Mouse (Mus musculus) kidney, postnatal 36 days (tissue): Measurements from ENCODE around the gene 4933430I17Rik.
A peak's percentile ranks its signal among the peaks of the same experiment; 100 is the strongest.
"Not testable (repeated sequence)": the region's sequence is repeated elsewhere in the genome, so short reads cannot be mapped to it uniquely, and the experiment has no call there.

Experiments used
- DNase-seq, 2 experiments: peaks; one replicate each; pipeline ENCODE4 v3.0.0; 2021 to 2022; ENCODE audit warnings: mixed read lengths in 2 of 2

Gene 4933430I17Rik

DNA sequence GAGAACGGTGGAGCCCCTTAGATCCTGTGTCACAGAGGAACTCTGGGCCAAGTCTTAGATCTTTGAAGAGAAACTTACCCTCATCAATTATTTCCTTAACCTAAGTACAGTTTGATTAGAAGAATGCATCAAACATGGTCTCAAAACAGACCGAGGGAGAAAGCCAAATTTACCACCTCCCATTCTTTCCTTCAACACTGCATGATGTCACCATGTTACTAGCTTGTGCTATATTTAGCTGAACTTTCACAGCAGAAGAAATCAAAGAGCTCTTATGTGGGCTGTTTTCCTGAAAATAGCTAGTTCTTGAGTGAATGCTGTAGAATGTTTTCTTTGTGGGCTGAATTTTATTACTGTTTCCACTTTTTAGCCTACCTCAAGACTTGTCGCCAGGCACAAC lies 32.3 kb downstream of the 4933430I17Rik start:
- DNase-seq = no peak

DNA sequence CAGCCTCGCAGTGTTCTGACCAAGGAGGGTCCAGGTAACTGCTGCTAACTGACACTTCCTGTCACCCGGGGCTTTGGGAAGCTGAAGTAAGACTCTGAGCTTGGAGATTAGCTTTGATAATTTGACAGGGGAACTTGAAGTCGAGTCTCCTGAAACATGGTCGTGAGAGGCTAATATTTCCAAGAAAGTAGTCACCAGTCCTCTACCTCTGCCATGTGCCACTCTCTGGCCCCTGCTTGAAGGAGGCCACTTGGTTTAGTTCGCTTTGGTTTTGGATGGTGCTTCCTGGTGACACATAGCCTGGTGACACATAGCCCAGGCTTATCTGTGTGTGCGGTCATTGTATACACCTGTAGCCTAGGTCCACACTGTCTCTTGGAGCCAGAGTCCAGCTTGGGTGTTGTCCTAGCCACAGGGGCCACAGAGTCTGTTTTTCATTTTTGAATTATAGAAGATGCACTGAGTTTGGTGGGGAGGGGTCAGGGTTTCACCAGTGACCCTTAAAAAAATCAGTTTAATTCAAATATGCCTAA lies 34.7 kb downstream of the 4933430I17Rik start, which contains the start of gene Rgs3:
Gene Rgs3, plus strand, starts transcription at position 51 of the 533 bp plus-strand sequence.
- no peak for DNase-seq

GRCm38 (mm10) chr4:62560963-62561629 lies 35.9 kb downstream of the 4933430I17Rik start:
- peak; percentile 79 to 85 for DNase-seq

DNA sequence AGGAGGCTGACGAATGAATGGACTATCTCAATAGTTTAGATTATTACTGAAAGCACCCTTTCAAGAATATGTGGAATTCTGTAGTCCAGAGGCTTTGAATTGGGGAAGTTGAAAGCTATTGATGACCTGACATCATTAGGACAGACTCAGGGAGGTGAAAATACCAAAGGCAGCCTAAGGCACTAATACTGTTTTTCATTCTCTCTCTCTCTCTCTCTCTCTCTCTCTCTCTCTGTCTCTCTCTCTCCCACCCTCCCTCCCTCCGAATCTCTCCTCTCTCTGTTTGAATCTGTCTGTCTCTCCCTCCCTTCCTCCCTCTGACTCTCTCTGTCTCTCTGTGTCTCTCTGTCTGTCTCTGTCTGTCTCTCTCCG lies 36.4 kb downstream of the 4933430I17Rik start:
- no peak for DNase-seq

GRCm38 (mm10) chr4:62562006-62562405 lies 36.8 kb downstream of the 4933430I17Rik start:
- no peak for DNase-seq

DNA sequence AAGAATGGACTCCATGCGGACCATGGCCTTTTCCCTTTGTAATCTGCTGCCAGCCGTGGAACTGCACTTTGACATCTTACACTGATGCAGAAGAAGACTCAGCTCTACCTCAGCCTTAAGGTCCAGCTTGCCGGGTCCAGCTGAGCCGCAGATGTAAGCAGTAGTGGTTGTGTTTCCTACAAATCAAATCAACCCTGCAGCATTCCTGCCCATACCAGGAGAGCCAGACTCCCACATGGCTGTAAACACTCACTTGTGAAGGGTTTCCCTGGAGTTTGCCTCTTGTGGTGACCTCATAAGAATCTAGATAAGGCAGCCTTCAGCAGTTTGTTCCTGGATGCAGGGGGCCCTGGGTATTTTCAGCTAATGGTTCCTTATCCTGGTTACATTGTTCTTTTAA lies 41.4 kb downstream of the 4933430I17Rik start:
- no peak for DNase-seq

DNA sequence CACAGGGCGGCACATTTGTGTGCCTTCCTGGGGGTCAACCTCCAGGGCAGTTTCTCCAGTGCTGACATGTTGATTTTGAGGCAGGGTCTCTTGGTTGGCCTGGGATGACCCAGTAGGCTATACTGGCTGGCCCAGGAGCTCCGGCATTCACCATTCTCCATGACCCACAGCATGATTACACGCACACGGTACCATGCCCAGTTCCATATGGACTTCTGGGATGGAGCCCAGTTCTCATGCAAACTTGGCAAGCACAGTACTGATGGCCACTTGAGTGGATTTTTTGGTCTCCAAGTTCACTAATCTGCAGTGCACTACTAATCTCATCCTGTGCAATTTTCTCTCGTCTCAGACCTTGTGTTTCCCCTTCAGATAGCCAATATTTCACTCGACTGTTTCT lies 42.5 kb downstream of the 4933430I17Rik start:
- DNase-seq = no peak

GRCm38 (mm10) chr4:62568359-62568758 lies 43.2 kb downstream of the 4933430I17Rik start:
- DNase-seq = no peak

DNA sequence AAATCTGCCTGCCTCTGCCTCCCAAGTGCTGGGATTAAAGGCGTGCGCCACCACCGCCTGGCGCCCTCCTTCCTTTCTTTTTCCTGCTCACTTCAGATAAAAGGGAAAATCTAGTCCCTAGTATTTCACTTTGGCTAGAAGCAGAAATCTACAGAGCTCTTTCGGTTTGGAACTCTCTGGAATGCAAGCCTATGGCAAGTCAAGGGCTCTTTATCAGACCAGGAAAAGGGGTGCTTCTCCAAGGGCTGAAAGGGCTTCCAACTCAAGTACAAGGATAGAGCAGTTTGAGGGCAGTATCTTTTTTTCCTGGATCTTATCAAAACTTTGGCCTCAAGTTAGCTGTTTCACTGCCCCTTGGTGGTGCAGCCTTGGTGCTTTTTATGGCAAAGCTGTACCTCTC lies 44.4 kb downstream of the 4933430I17Rik start:
- no peak for DNase-seq

- no peak for DNase-seq
Measured at GRCm38 (mm10) chr4:62570029-62570428, 44.9 kb downstream of the 4933430I17Rik start.

GRCm38 (mm10) chr4:62582365-62583264 lies 57.4 kb downstream of the 4933430I17Rik start:
- peak in 1 of 2 experiments; percentile 37 for DNase-seq

- peak; percentile 56 to 73 for DNase-seq
Measured at GRCm38 (mm10) chr4:62583265-62584092, 58.3 kb downstream of the 4933430I17Rik start.

GRCm38 (mm10) chr4:62587067-62587466 lies 61.9 kb downstream of the 4933430I17Rik start:
- DNase-seq = no peak

- no peak for DNase-seq
Measured at GRCm38 (mm10) chr4:62590878-62591277, 65.7 kb downstream of the 4933430I17Rik start.

GRCm38 (mm10) chr4:62591326-62591725 lies 66.2 kb downstream of the 4933430I17Rik start:
- peak; percentile 52 to 72 for DNase-seq

DNA sequence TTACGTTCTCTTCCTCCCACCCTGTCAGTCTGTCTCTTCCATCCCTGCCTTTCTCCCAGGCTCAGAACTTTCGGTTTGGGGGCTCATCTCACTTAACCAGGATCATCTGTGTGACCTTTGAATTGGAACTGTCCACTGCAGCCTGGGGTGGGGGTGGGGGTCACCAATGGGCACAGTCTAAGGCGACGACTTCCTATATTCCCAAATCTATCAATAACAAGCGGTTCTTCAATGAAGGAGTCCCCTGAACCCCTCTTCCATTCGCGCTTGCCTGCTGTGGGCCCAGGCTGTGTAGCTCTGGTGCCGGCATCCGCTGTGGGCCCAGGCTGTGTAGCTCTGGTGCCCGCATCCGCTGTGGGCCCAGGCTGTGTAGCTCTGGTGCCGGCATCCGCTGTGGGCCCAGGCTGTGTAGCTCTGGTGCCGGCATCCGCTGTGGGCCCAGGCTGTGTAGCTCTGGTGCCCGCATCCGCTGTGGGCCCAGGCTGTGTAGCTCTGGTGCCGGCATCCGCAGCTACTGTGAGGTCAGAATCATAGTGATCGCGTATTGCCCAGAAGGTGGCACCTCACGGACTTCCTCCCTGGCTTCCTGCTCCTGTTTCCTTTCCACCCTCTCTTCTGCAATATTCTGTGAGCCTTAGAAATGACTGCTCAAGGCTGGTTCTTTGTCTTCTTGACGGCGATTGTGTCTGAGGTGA lies 68.5 kb downstream of the 4933430I17Rik start:
- not testable (repeated sequence) for DNase-seq

DNA sequence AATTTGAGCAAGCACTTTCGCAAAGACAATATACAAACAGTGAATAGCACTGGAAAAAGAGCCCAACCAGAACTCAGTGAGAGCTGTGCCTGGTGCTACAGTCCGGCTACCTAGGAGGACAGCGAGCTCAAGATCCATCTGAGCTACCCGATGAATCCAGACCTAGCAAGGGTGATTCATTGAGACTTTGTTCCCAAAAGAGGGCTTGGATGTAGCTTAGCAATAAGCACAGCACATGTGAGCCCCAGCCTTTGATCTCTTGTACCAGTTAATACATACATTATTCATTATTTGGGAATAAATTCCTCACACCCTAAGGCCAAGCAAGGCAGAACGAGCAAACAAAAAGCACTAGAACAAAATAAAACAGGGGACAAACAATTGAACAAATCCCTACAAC lies 69.3 kb downstream of the 4933430I17Rik start:
- no peak for DNase-seq

- DNase-seq = peak; percentile 66 to 68
Measured at GRCm38 (mm10) chr4:62596051-62596450, 70.9 kb downstream of the 4933430I17Rik start.
